Mouse (Mus musculus): ENCODE measurements at regions not wholly inside any gene's neighbourhood (a gene's known extent, or its start where the extent isn't known, plus 50 kb on each side); places are given as distances from the start of the nearest gene placed in this dataset.

- Histone ChIP-seq H3K4me2 (replicated peaks; ENCODE audit: low read depth) (no peak overlapping the region), H3K27ac (replicated peaks) (no peak overlapping the region), H3K27me3 (ENCODE audit: control insufficient read depth, insufficient read depth, low read length) (no peaks in the 10 kb centered on the region), H3K9me3 (ENCODE audit: control insufficient read depth, low read length) (no peaks in the 10 kb centered on the region), H3K36me3 (ENCODE audit: control insufficient read depth, insufficient read depth, low read length) (no peaks in the 10 kb centered on the region), H3K4me1 (replicated peaks; ENCODE audit: control insufficient read depth, insufficient read depth) (no peaks in the 10 kb centered on the region), H3K4me3 (ENCODE audit: low read depth, low read length) (no peak overlapping the region), H3K9ac (ENCODE audit: low read length) (no peak overlapping the region)
- no peak for DNase-seq (ENCODE audit: low spot score)
- TF ChIP-seq EP300 (optimal IDR thresholded peaks at IDR 0.05), result no peak
- TF ChIP-seq CTCF (IDR thresholded peaks at IDR 0.05; ENCODE audit: low read depth), result no peak
- ATAC-seq (ENCODE audit: low FRiP score, low TSS enrichment), result no peak
- 95% methylated on average over 11 of the region's 11 CpGs for WGBS
Measured at GRCm38 (mm10) chr6:140308641-140309040, 115.2 kb upstream of the Plekha5 start.

GRCm38 (mm10) chr6:140306811-140307558 is 116.9 kb upstream of the Plekha5 start:
- H3K36me3 ChIP-seq (ENCODE audit: control insufficient read depth, insufficient read depth, low read length), result no peaks in the 10 kb centered on the region
- no peak for DNase-seq (ENCODE audit: low spot score)
- no peak overlapping the region for H3K4me2 ChIP-seq (replicated peaks; ENCODE audit: low read depth)
- no peak overlapping the region for H3K4me3 ChIP-seq (ENCODE audit: low read depth, low read length)
- no peak overlapping the region for H3K27ac ChIP-seq (replicated peaks)
- H3K9me3 ChIP-seq (ENCODE audit: control insufficient read depth, low read length), result no peaks in the 10 kb centered on the region
- no peaks in the 10 kb centered on the region for H3K4me1 ChIP-seq (replicated peaks; ENCODE audit: control insufficient read depth, insufficient read depth)
- 78% methylated on average over 6 of the region's 6 CpGs for WGBS
- no peaks in the 10 kb centered on the region for H3K27me3 ChIP-seq (ENCODE audit: control insufficient read depth, insufficient read depth, low read length)
- H3K9ac ChIP-seq (ENCODE audit: low read length), result no peak overlapping the region
- ATAC-seq (ENCODE audit: low FRiP score, low TSS enrichment), result no peak
- TF ChIP-seq EP300 (optimal IDR thresholded peaks at IDR 0.05), result no peak
- TF ChIP-seq CTCF (IDR thresholded peaks at IDR 0.05; ENCODE audit: low read depth), result no peak

GRCm38 (mm10) chr6:140304105-140304504 is 119.7 kb upstream of the Plekha5 start:
- H3K27ac ChIP-seq (replicated peaks), result no peak overlapping the region
- no peaks in the 10 kb centered on the region for H3K9me3 ChIP-seq (ENCODE audit: control insufficient read depth, low read length)
- H3K4me3 ChIP-seq (ENCODE audit: low read depth, low read length), result no peak overlapping the region
- 72% methylated on average over 5 of the region's 5 CpGs for WGBS
- H3K27me3 ChIP-seq (ENCODE audit: control insufficient read depth, insufficient read depth, low read length), result no peaks in the 10 kb centered on the region
- no peaks in the 10 kb centered on the region for H3K36me3 ChIP-seq (ENCODE audit: control insufficient read depth, insufficient read depth, low read length)
- TF ChIP-seq EP300 (optimal IDR thresholded peaks at IDR 0.05) (no peak), CTCF (IDR thresholded peaks at IDR 0.05; ENCODE audit: low read depth) (no peak)
- no peaks in the 10 kb centered on the region for H3K4me1 ChIP-seq (replicated peaks; ENCODE audit: control insufficient read depth, insufficient read depth)
- H3K4me2 ChIP-seq (replicated peaks; ENCODE audit: low read depth), result no peak overlapping the region
- no peak for DNase-seq (ENCODE audit: low spot score)
- no peak overlapping the region for H3K9ac ChIP-seq (ENCODE audit: low read length)
- no peak for ATAC-seq (ENCODE audit: low FRiP score, low TSS enrichment)

GRCm38 (mm10) chr6:140300470-140301145 is 123.2 kb upstream of the Plekha5 start:
- ATAC-seq (ENCODE audit: low FRiP score, low TSS enrichment) (no peak), DNase-seq (ENCODE audit: low spot score) (peak; percentile 48)
- H3K27ac ChIP-seq (replicated peaks), result no peak overlapping the region
- H3K4me3 ChIP-seq (ENCODE audit: low read depth, low read length), result no peak overlapping the region
- TF ChIP-seq EP300 (optimal IDR thresholded peaks at IDR 0.05) (no peak), CTCF (IDR thresholded peaks at IDR 0.05; ENCODE audit: low read depth) (no peak)
- no peaks in the 10 kb centered on the region for H3K36me3 ChIP-seq (ENCODE audit: control insufficient read depth, insufficient read depth, low read length)
- no peak overlapping the region for H3K9ac ChIP-seq (ENCODE audit: low read length)
- 30% methylated on average over 7 of the region's 7 CpGs for WGBS
- H3K9me3 ChIP-seq (ENCODE audit: control insufficient read depth, low read length), result no peaks in the 10 kb centered on the region
- H3K27me3 ChIP-seq (ENCODE audit: control insufficient read depth, insufficient read depth, low read length), result no peaks in the 10 kb centered on the region
- no peaks in the 10 kb centered on the region for H3K4me1 ChIP-seq (replicated peaks; ENCODE audit: control insufficient read depth, insufficient read depth)
- H3K4me2 ChIP-seq (replicated peaks; ENCODE audit: low read depth), result no peak overlapping the region

- no peak overlapping the region for H3K4me3 ChIP-seq (ENCODE audit: low read depth, low read length)
- DNase-seq (ENCODE audit: low spot score) (no peak), ATAC-seq (ENCODE audit: low FRiP score, low TSS enrichment) (no peak)
- TF ChIP-seq CTCF (IDR thresholded peaks at IDR 0.05; ENCODE audit: low read depth), result no peak
- no peak for TF ChIP-seq EP300 (optimal IDR thresholded peaks at IDR 0.05)
- no peaks in the 10 kb centered on the region for H3K36me3 ChIP-seq (ENCODE audit: control insufficient read depth, insufficient read depth, low read length)
- H3K4me1 ChIP-seq (replicated peaks; ENCODE audit: control insufficient read depth, insufficient read depth), result no peaks in the 10 kb centered on the region
- no peaks in the 10 kb centered on the region for H3K27me3 ChIP-seq (ENCODE audit: control insufficient read depth, insufficient read depth, low read length)
- no peak overlapping the region for H3K9ac ChIP-seq (ENCODE audit: low read length)
- no peaks in the 10 kb centered on the region for H3K9me3 ChIP-seq (ENCODE audit: control insufficient read depth, low read length)
- H3K27ac ChIP-seq (replicated peaks), result 0 out of 2 replicates have a peak overlapping the region, but pooled peaks have one; percentile 2
- H3K4me2 ChIP-seq (replicated peaks; ENCODE audit: low read depth), result no peak overlapping the region
- WGBS, result 63% methylated on average over 7 of the region's 7 CpGs
Measured at GRCm38 (mm10) chr6:140299653-140300052, 124.2 kb upstream of the Plekha5 start.

- H3K36me3 ChIP-seq (ENCODE audit: control insufficient read depth, insufficient read depth, low read length), result no peaks in the 10 kb centered on the region
- no peak overlapping the region for H3K27ac ChIP-seq (replicated peaks)
- DNase-seq (ENCODE audit: low spot score) (no peak), ATAC-seq (ENCODE audit: low FRiP score, low TSS enrichment) (peak; percentile 26; the same call in 1 of the 2 replicates)
- no peak overlapping the region for H3K4me2 ChIP-seq (replicated peaks; ENCODE audit: low read depth)
- WGBS, result 50% methylated on average over 14 of the region's 14 CpGs
- no peak overlapping the region for H3K4me3 ChIP-seq (ENCODE audit: low read depth, low read length)
- no peaks in the 10 kb centered on the region for H3K4me1 ChIP-seq (replicated peaks; ENCODE audit: control insufficient read depth, insufficient read depth)
- H3K27me3 ChIP-seq (ENCODE audit: control insufficient read depth, insufficient read depth, low read length), result no peaks in the 10 kb centered on the region
- TF ChIP-seq EP300 (optimal IDR thresholded peaks at IDR 0.05) (no peak), CTCF (IDR thresholded peaks at IDR 0.05; ENCODE audit: low read depth) (no peak; the same call in 1 of the 2 replicates)
- no peak overlapping the region for H3K9ac ChIP-seq (ENCODE audit: low read length)
- H3K9me3 ChIP-seq (ENCODE audit: control insufficient read depth, low read length), result no peaks in the 10 kb centered on the region
Measured at GRCm38 (mm10) chr6:140297969-140298554, 125.8 kb upstream of the Plekha5 start.

All from stomach, postnatal 0 days (tissue).